ENCODE assay signal across 8 mouse cellular contexts in the genomic region with DNA sequence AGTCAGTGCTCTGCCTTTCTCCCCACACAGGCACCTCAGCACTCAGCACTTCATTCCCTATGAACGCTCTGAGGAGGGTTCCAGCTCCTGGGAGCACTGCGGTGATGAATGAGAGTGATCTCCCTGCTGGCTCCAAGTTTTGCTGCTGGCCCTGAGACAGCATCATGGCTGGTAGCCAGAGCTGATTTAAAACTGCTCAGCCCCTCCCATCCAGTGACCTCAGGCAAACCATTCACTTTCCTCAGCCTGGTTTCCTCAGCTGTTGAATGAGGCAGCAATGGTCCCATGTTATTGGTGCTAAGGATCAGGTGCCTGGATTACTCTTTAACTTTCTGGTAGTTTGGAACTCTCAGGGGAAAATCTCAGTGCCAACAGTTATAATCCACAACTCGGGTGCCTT. TPM values are rescaled to one million over a fixed set of nuclear protein-coding genes. Genes with fewer than 3 reads are reported as not detected.
DNase-seq lines count a peak whose midpoint lies in the region; ATAC-seq lines count a peak whose summit lies in the region.

A gene (minus strand): TSS at position 110 of the 400 bp plus-strand sequence.

- H3K9ac ChIP-seq in forebrain, embryonic 11.5 days (ENCODE audit: low read length) = peak within 1 kb of the TSS; percentile 29
- H3K9ac ChIP-seq in neural tube, embryonic 14.5 days (replicated peaks; ENCODE audit: low read depth, low read length) = no peak within 1 kb of the TSS
- H3K9ac ChIP-seq in heart, embryonic 11.5 days (ENCODE audit: low read depth, low read length) = no peak within 1 kb of the TSS

- H3K27ac ChIP-seq in forebrain, embryonic 11.5 days (ENCODE audit: low read depth, low read length) = peak within 1 kb of the TSS; percentile 57; the same call in 1 of the 2 replicates
- no peak within 1 kb of the TSS for H3K27ac ChIP-seq in neural tube, embryonic 14.5 days (ENCODE audit: low read depth, low read length)
- H3K27ac ChIP-seq in heart, embryonic 11.5 days (ENCODE audit: low read depth, low read length) = no peak within 1 kb of the TSS

- intact Hi-C loops in gastrocnemius, postnatal 14 days (cut with DNase I; ENCODE audit: low total_unique reads) = no loop called here
- intact Hi-C loops in gastrocnemius, postnatal 36 days (cut with DNase I) = no loop called here

- peaks cover 30% of the 10 kb centered on the region for H3K4me1 ChIP-seq in forebrain, embryonic 11.5 days (replicated peaks; ENCODE audit: control insufficient read depth, insufficient read depth, low read length)
- H3K4me1 ChIP-seq in neural tube, embryonic 14.5 days (ENCODE audit: control insufficient read depth, insufficient read depth, low read length) = peaks cover 22% of the 10 kb centered on the region
- 0 out of 2 replicates have a peak, but pooled peaks cover 4% of the 10 kb centered on the region for H3K4me1 ChIP-seq in heart, embryonic 11.5 days (ENCODE audit: control insufficient read depth, insufficient read depth, low read length)

- 54% methylated on average over 3 of the region's 3 CpGs for WGBS in forebrain, embryonic 11.5 days
- WGBS in neural tube, embryonic 14.5 days = 32% methylated on average over 3 of the region's 3 CpGs
- WGBS in heart, embryonic 11.5 days (ENCODE audit: insufficient replicate concordance) = 56% methylated on average over 3 of the region's 3 CpGs

- ATAC-seq in forebrain, embryonic 11.5 days (replicated peaks; ENCODE audit: low FRiP score) = no peak
- 0 out of 2 replicates have a peak, but pooled peaks have one; percentile 22 for ATAC-seq in neural tube, embryonic 14.5 days (ENCODE audit: low read depth)
- no peak for ATAC-seq in heart, embryonic 11.5 days (replicated peaks; ENCODE audit: insufficient number of reproducible peaks, low FRiP score, low TSS enrichment)

- H3K9me3 ChIP-seq in forebrain, embryonic 11.5 days (ENCODE audit: control insufficient read depth, low read length) = no peaks in the 10 kb centered on the region
- H3K9me3 ChIP-seq in neural tube, embryonic 14.5 days (ENCODE audit: control insufficient read depth, low read length) = no peaks in the 10 kb centered on the region
- no peaks in the 10 kb centered on the region for H3K9me3 ChIP-seq in heart, embryonic 11.5 days (replicated peaks; ENCODE audit: control insufficient read depth, low read length)

- DNase-seq in gastrocnemius, postnatal 14 days = peak; percentile 37
- no peak for DNase-seq in gastrocnemius, postnatal 36 days
- DNase-seq in Muller cell, postnatal 12 days (ENCODE audit: inconsistent ontology term) = peak; percentile 65
- DNase-seq in forebrain, embryonic 11.5 days (ENCODE audit: low spot score) = no peak
- peak; percentile 43 to 47 for DNase-seq in layer of hippocampus, postnatal 10 days (ENCODE audit: low spot score in 2 of 2)
- DNase-seq in spleen, adult 12 weeks (ENCODE audit: low spot score) = no peak

- H3K4me2 ChIP-seq in forebrain, embryonic 11.5 days (ENCODE audit: low read depth, low read length, severe bottlenecking) = no peak within 1 kb of the TSS
- H3K4me2 ChIP-seq in neural tube, embryonic 14.5 days (ENCODE audit: low read depth, low read length) = no peak within 1 kb of the TSS
- no peak within 1 kb of the TSS for H3K4me2 ChIP-seq in heart, embryonic 11.5 days

- peaks cover 10% of the 10 kb centered on the region for H3K27me3 ChIP-seq in forebrain, embryonic 11.5 days (ENCODE audit: control insufficient read depth, insufficient read depth, low read length)
- no peaks in the 10 kb centered on the region for H3K27me3 ChIP-seq in neural tube, embryonic 14.5 days (ENCODE audit: control insufficient read depth, insufficient read depth, low read length)
- H3K27me3 ChIP-seq in heart, embryonic 11.5 days (ENCODE audit: control insufficient read depth, insufficient read depth, low read length) = peaks cover 63% of the 10 kb centered on the region

- no peak within 1 kb of the TSS for H3K4me3 ChIP-seq in forebrain, embryonic 11.5 days (ENCODE audit: low read depth, low read length)
- H3K4me3 ChIP-seq in neural tube, embryonic 14.5 days (ENCODE audit: low read depth, low read length) = no peak within 1 kb of the TSS
- no peak within 1 kb of the TSS for H3K4me3 ChIP-seq in heart, embryonic 11.5 days (ENCODE audit: low read depth, low read length)

- H3K36me3 ChIP-seq in forebrain, embryonic 11.5 days (ENCODE audit: control insufficient read depth, insufficient read depth, low read length) = no peaks in the 10 kb centered on the region
- no peaks in the 10 kb centered on the region for H3K36me3 ChIP-seq in neural tube, embryonic 14.5 days (ENCODE audit: control insufficient read depth, insufficient read depth, low read length)
- no peaks in the 10 kb centered on the region for H3K36me3 ChIP-seq in heart, embryonic 11.5 days (ENCODE audit: control insufficient read depth, insufficient read depth, low read length)

RNA-seq across cellular contexts. Expression of the gene that starts here (rescaled TPM):
- 1 to 10 TPM in 1 of 2 experiments, under 1 TPM in 1; 0.93 to 1.3 TPM for total RNA-seq in gastrocnemius, postnatal 14 days (2021)
- total RNA-seq in gastrocnemius, postnatal 36 days (2021) = under 1 TPM; 0.15 to 0.37 TPM
- 18.7 and 19.3 TPM in 2 replicates for polyA plus RNA-seq in forebrain, embryonic 11.5 days (2014; fragmentation: Nextera tagmentation; extraction: Ambion mirVana)
- total RNA-seq in layer of hippocampus, postnatal 10 days (2021) = 10 to 100 TPM; 32.4 to 33.7 TPM
- 62.4 and 62.8 TPM in 2 replicates for polyA plus RNA-seq in neural tube, embryonic 14.5 days (2014; fragmentation: Nextera tagmentation; extraction: Ambion mirVana)
- 0.28 and 0.70 TPM in 2 replicates for polyA plus RNA-seq in heart, embryonic 11.5 days (2014; fragmentation: Nextera tagmentation; extraction: Ambion mirVana)

Comparison
In these comparisons a context has a peak if more than half of its experiments do, and no peak if none do; other contexts are left out.
1. RNA of the gene that starts here (total RNA-seq): 32.4 to 33.7 TPM in layer of hippocampus, postnatal 10 days; 0.93 to 1.3 TPM in gastrocnemius, postnatal 14 days and 0.15 to 0.37 TPM in gastrocnemius, postnatal 36 days; every median in the first group is over 10 times any median in the second.
2. RNA of the gene that starts here (polyA plus RNA-seq): 62.4 to 62.8 TPM in neural tube, embryonic 14.5 days and 18.7 to 19.3 TPM in forebrain, embryonic 11.5 days; 0.28 to 0.70 TPM in heart, embryonic 11.5 days; every median in the first group is over 10 times any median in the second.
3. DNase-seq: peak in gastrocnemius, postnatal 14 days (single experiment), Muller cell, postnatal 12 days (single experiment) and layer of hippocampus, postnatal 10 days (2 of 2); none in gastrocnemius, postnatal 36 days (0 of 2), forebrain, embryonic 11.5 days (single experiment) and spleen, adult 12 weeks (single experiment).